Mouse (Mus musculus) hindbrain, embryonic 15.5 days (tissue): Measurements from ENCODE around the gene Ppp3cb. TPM values are rescaled to one million over a fixed set of nuclear protein-coding genes. Genes with fewer than 3 reads are reported as not detected.

Experiments used
- ATAC-seq: fragments of 200-750 bp; cut with Nextera tagmentation; 2 replicates; pipeline ENCODE4 v1.8.0; 2017; ENCODE audit warnings: low read depth, moderate number of reproducible peaks, moderate TSS enrichment; ENCODE audit not compliant: low FRiP score
- H3K27ac ChIP-seq: fragments of 300-500 bp; sonication (generic); replicated peaks from 2 replicates; pipeline ENCODE4 v1.5.1; 2015; ENCODE audit warnings: mild to moderate bottlenecking, inconsistent platforms
- H3K27me3 ChIP-seq: fragments of 300-500 bp; sonication (generic); 2 replicates; pipeline ENCODE4 v1.6.1; 2015; ENCODE audit warnings: control low read depth, inconsistent platforms
- H3K36me3 ChIP-seq: fragments of 300-500 bp; sonication (generic); 2 replicates; pipeline ENCODE4 v1.6.1; 2015; ENCODE audit warnings: control low read depth, inconsistent platforms
- H3K4me1 ChIP-seq: fragments of 300-500 bp; sonication (generic); replicated peaks from 2 replicates; pipeline ENCODE4 v1.6.1; 2015; ENCODE audit warnings: control low read depth, inconsistent platforms
- H3K4me2 ChIP-seq: fragments of 300-500 bp; sonication (generic); 2 replicates; pipeline ENCODE4 v1.6.1; 2015; ENCODE audit warnings: moderate library complexity, mild to moderate bottlenecking, inconsistent platforms
- H3K4me3 ChIP-seq: fragments of 300-500 bp; sonication (generic); 2 replicates; pipeline ENCODE4 v1.5.1; 2015; ENCODE audit warnings: mild to moderate bottlenecking, inconsistent platforms
- H3K9ac ChIP-seq: fragments of 300-500 bp; sonication (generic); 2 replicates; pipeline ENCODE4 v1.6.1; 2015; ENCODE audit warnings: inconsistent platforms
- H3K9me3 ChIP-seq: fragments of 300-500 bp; sonication (generic); 2 replicates; pipeline ENCODE4 v1.6.1; 2016; ENCODE audit warnings: control low read depth, inconsistent platforms
- WGBS: fragments of 180-500 bp; shearing (Covaris S2); methylation state at CpG from one replicate; pipeline ENCODE4 v1.1.7; 2015; 5-methylcytosine and 5-hydroxymethylcytosine counted together
- polyA plus RNA-seq: library from polyadenylated mRNA; unstranded; fragments of >200 nt; fragmentation: Nextera tagmentation; extraction: Ambion mirVana; gene quantifications from 2 replicates; pipeline ENCODE4 v1.2.1, GENCODE M21; 2015

The Ppp3cb gene
- polyA plus RNA-seq, 1 experiment from 2014 or later, result 90.7 TPM

DNA sequence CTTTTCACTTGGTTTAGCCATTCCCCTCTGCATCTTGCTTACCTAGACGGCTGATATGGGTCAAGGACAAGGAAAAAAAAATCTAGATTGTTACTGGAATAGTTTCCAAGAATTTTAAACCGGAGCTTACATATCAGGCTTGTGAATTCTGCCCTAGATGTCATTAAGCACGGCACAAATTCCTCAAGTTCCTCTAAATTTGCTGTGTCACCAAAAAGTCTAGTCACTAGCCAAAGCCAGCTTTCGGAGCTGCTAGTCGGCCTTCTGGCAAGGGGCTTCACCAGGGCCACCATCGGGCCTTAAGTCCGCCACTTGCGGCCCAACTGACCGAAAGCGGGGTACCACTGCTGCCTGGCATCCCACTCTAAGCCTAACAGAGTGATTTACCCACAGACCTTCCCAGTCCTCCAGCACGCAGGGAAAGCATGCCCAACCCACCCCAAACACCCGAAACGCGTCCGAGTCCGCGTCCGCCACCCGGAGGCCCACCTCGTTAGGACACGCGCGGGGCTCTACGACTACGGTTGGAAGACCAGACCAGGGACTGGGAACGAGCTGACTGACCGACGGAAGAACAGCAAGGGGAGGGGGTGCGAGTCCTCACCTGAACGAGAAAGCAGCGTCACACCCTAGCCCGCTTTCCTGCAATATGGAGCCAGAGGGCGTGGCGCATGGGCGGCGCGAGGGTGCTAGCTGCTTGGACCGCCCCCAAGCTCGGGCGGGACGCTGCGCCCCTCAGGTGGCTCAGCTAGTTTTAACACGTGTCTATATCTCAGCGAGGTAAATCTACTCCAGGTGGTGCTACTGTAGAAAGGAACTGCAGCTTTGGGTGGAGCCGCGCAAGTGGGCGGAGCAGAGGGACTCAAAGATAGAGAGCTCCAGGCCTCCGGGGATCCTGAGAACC, 66.8 kb downstream of the Ppp3cb start, which contains the start of gene Anxa7:
Gene Anxa7, minus strand, starts transcription at position 843 of the 904 bp plus-strand sequence.
- peak within 1 kb of the TSS; percentile 65 for H3K27ac ChIP-seq
- ATAC-seq, result peak; percentile 86
- 1% methylated on average over 48 of the region's 48 CpGs for WGBS

DNA sequence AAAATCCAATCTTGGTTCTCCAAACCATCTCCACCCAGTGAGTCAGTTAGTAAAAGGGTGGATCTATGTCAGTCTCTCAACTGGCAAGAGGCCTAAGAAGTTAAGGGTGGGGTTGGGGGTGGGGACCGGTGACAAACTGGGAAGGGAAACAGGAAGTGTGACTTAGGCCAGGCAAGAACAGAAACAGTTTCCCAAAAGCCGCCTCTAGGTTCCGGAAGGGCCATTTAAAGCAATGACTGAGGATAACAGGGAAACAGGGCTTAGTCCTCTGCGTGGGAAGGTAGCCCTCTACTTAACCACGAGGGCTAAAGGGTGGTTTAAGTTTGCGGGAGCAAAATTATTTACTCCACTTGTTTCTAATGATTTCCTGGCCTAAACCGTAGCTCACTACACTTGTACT, 67.6 kb downstream of the Ppp3cb start:
- H3K36me3 ChIP-seq, result no peaks in the 10 kb centered on the region
- 29% methylated on average over 7 of the region's 7 CpGs for WGBS
- H3K27me3 ChIP-seq, result no peaks in the 10 kb centered on the region
- H3K27ac ChIP-seq, result peak overlapping the region; percentile 65; the same call in 1 of the 2 replicates
- no peak for ATAC-seq
- no peaks in the 10 kb centered on the region for H3K9me3 ChIP-seq
- peak overlapping the region; percentile 95 for H3K4me2 ChIP-seq
- H3K4me1 ChIP-seq, result peaks cover 17% of the 10 kb centered on the region; the same call in 1 of the 2 replicates
- H3K4me3 ChIP-seq, result peak overlapping the region; percentile 82
- H3K9ac ChIP-seq, result peak overlapping the region; percentile 62; the same call in 1 of the 2 replicates

More for the DNA sequence above, 66.8 kb downstream of the Ppp3cb start, which contains the start of gene Anxa7:
- Histone ChIP-seq H3K4me2 (peak within 1 kb of the TSS; percentile 95), H3K4me1 (peaks cover 17% of the 10 kb centered on the region; the same call in 1 of the 2 replicates), H3K27me3 (no peaks in the 10 kb centered on the region), H3K4me3 (peak within 1 kb of the TSS; percentile 82), H3K9me3 (no peaks in the 10 kb centered on the region), H3K36me3 (no peaks in the 10 kb centered on the region), H3K9ac (peak within 1 kb of the TSS; percentile 62)

DNA sequence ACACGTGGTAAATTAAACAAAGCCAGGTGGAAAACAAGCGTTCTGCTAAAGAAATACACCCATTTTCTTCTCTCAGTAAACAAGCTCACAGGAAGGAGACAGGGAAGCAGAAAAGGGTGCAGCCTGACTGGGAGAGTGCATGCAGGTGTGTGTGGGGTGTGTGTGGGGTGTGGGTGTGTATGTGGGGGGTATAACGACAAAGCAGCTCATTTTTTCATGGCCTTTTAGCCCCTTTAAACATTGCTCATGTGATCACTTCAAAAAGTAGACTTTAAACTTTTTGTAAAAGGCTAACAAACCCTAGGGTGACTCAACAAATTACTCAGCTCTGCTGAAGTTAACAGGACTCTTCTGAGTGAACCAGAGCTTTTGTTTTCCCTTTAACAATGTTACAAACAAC, 68.0 kb downstream of the Ppp3cb start:
- Histone ChIP-seq H3K27me3 (no peaks in the 10 kb centered on the region), H3K9me3 (no peaks in the 10 kb centered on the region), H3K4me3 (no peak overlapping the region), H3K4me2 (peak overlapping the region; percentile 95), H3K36me3 (no peaks in the 10 kb centered on the region), H3K4me1 (peaks cover 17% of the 10 kb centered on the region; the same call in 1 of the 2 replicates), H3K9ac (no peak overlapping the region), H3K27ac (no peak overlapping the region)
- WGBS, result 57% methylated on average over 3 of the region's 3 CpGs
- ATAC-seq, result no peak

DNA sequence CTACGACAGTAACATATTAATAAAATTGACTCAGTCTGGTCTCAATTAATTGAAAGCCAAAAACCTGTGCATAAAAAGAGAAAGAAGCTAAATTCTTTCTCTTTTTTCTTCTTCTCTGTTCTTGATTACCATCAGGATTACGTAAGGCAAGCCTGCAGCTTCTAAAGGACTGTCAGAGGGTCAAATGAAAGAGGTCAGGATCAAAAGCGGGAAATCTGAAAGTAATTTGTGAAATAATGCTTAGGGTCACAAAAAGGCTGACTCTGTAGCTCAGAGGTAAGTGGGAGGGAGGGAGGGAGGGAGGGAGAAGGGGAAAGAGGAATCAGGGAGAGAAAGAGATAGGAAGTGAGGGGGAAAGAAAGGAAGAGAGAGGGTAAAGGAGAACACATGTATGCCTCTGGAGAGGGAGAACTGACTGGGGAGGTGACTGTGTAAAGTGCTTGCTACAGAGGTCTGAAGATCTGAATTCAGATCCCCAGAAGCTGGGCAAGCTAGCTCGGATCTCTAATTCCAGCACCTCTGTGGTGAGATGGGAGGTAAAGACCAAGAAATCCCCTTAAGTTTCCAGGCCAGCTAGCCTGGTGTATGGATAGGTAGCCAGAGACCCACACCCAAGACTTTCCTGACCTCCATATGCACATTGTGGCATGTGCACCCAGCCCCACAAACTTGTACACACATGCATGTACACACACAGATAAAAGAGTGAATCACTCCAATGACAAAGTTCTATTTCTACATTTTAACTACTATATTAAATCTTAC, 68.9 kb downstream of the Ppp3cb start:
- no peaks in the 10 kb centered on the region for H3K27me3 ChIP-seq
- H3K9me3 ChIP-seq, result no peaks in the 10 kb centered on the region
- ATAC-seq, result no peak
- H3K4me2 ChIP-seq, result no peak overlapping the region
- 52% methylated on average over 4 of the region's 4 CpGs for WGBS
- H3K4me1 ChIP-seq, result peaks cover 17% of the 10 kb centered on the region; the same call in 1 of the 2 replicates
- no peaks in the 10 kb centered on the region for H3K36me3 ChIP-seq
- H3K4me3 ChIP-seq, result no peak overlapping the region
- H3K9ac ChIP-seq, result no peak overlapping the region
- H3K27ac ChIP-seq, result no peak overlapping the region

DNA sequence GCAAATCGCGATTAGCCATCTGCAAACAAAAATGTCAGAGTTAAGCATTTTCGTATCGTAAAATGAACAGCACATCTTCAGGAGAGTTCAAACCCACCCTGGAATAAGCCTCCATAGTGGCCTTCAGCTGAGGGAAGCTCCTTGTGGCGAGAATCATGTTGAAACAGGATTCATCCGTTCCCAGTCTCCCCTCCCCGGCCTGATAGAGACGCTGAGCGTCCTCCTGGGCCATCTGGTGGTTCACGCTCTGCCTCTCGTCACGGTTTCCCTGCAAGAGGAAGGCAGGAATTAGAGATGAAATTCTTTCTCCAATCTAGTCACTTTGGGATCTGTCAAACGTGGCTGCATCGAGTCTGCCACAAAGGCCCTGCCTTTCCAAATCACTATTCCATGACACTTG, 86.2 kb downstream of the Ppp3cb start:
- Histone ChIP-seq H3K4me2 (no peak overlapping the region), H3K27me3 (no peaks in the 10 kb centered on the region), H3K4me1 (no peaks in the 10 kb centered on the region), H3K9ac (no peak overlapping the region), H3K9me3 (no peaks in the 10 kb centered on the region), H3K36me3 (peaks cover 34% of the 10 kb centered on the region), H3K4me3 (no peak overlapping the region), H3K27ac (no peak overlapping the region)
- no peak for ATAC-seq
- 87% methylated on average over 14 of the region's 14 CpGs for WGBS

DNA sequence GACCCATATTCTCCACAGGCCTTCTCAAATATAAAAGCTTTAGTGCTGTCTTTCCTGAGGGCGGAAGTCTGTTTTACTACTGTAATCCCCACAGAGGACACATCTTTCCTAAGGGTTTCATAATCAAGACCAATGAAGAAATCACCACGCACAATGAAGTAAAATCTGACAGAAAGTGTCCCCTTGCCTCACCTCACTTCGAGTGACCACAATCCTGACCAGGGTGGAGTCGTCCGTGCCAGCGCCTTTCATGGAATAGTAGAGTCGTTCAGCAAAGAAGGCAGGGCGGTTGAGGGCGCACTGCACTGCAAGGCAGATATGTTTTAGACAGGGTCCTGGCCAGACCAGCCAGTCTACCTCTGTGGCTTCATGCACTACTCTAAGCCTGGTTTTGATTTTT, 88.0 kb downstream of the Ppp3cb start:
- no peaks in the 10 kb centered on the region for H3K4me1 ChIP-seq
- H3K4me3 ChIP-seq, result no peak overlapping the region
- H3K9ac ChIP-seq, result no peak overlapping the region
- H3K4me2 ChIP-seq, result no peak overlapping the region
- H3K9me3 ChIP-seq, result no peaks in the 10 kb centered on the region
- 92% methylated on average over 9 of the region's 9 CpGs for WGBS
- peaks cover 30% of the 10 kb centered on the region for H3K36me3 ChIP-seq
- no peak for ATAC-seq
- H3K27ac ChIP-seq, result no peak overlapping the region
- H3K27me3 ChIP-seq, result no peaks in the 10 kb centered on the region

DNA sequence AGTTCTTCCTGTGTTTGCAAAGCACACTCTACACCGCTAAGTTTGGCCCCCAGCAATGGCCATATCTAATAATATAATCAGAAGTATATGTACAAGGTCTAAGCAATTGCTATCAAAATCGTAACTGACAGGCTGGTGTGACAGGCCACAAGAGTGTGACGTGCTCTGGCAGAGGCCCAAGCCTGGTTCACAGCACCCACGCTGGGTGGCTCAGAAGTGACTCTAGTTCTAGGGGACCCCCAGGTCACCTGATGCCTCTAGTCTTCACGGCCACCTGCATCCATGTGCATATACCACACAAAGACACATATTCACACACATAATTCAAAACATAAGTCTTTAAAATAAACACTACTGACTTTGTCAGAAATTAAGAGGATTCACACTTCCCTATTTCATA, 93.4 kb downstream of the Ppp3cb start:
- no peaks in the 10 kb centered on the region for H3K27me3 ChIP-seq
- 0 out of 2 replicates have a peak, but pooled peaks cover 7% of the 10 kb centered on the region for H3K4me1 ChIP-seq
- no peaks in the 10 kb centered on the region for H3K9me3 ChIP-seq
- H3K4me3 ChIP-seq, result no peak overlapping the region
- WGBS, result 90% methylated on average over 5 of the region's 5 CpGs
- no peak overlapping the region for H3K9ac ChIP-seq
- ATAC-seq, result 0 out of 2 replicates have a peak, but pooled peaks have one; percentile 16
- no peak overlapping the region for H3K4me2 ChIP-seq
- H3K36me3 ChIP-seq, result peaks cover 11% of the 10 kb centered on the region; the same call in 1 of the 2 replicates
- H3K27ac ChIP-seq, result no peak overlapping the region

DNA sequence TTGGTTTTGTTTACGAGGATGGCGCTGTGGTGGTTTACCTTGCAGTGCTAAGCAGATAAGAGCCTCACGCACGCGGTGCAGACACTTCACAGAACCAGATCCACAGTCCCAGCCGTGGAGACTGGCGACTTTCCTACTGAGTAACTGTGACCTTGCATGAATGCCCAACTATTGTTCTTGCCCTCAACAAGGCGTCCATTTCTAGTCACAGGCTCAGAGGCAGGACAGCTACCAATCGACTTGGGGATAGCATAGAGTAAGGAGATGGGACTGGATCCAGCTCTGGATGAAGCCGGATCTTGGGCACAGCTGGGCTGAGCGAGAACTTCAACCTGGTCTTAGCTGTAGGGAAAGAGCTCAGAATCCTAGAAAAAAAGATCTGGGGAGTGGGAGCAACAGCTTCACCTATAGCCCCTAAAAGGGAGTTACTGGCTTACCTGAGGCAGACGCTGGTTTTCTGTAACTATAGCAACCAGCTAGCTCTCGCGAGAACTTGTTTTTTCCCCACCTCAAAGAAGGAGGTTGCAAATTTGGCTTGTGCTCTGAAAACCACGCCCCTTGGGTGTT, 94.5 kb downstream of the Ppp3cb start, which contains the start of gene Cfap70:
Gene Cfap70, minus strand, starts transcription at position 462 of the 567 bp plus-strand sequence.
- Histone ChIP-seq H3K27me3 (no peaks in the 10 kb centered on the region), H3K36me3 (peaks cover 9% of the 10 kb centered on the region; the same call in 1 of the 2 replicates), H3K27ac (no peak within 1 kb of the TSS), H3K9ac (peak within 1 kb of the TSS; percentile 43), H3K4me3 (peak within 1 kb of the TSS; percentile 44), H3K9me3 (no peaks in the 10 kb centered on the region), H3K4me1 (0 out of 2 replicates have a peak, but pooled peaks cover 7% of the 10 kb centered on the region), H3K4me2 (peak within 1 kb of the TSS; percentile 72)
- peak; percentile 85 for ATAC-seq
- 4% methylated on average over 15 of the region's 15 CpGs for WGBS

DNA sequence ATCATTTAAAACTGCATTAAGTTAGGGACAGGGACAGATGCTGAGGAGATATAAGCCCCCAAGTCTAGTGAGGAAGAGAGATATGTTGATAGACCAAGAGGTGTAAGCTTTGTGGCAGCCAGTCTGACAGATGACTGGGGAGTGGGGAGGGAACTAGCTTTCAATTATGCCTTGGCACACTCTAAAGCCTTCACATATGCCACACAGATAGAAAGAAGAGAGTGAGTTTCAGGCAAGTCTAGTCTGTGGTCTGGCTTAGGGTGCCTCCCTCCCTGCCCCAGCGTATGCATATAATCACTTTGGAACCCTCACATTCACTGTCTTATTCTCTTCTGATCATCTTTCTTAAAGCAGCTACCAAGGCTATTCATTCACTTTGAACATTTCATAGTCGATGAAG, 95.1 kb downstream of the Ppp3cb start:
- ATAC-seq, result no peak
- no peak overlapping the region for H3K27ac ChIP-seq
- H3K4me3 ChIP-seq, result peak overlapping the region; percentile 44
- peak overlapping the region; percentile 43 for H3K9ac ChIP-seq
- H3K9me3 ChIP-seq, result no peaks in the 10 kb centered on the region
- peak overlapping the region; percentile 72 for H3K4me2 ChIP-seq
- peaks cover 4% of the 10 kb centered on the region; the same call in 1 of the 2 replicates for H3K36me3 ChIP-seq
- 18% methylated on average over 2 of the region's 2 CpGs for WGBS
- H3K4me1 ChIP-seq, result 0 out of 2 replicates have a peak, but pooled peaks cover 7% of the 10 kb centered on the region
- H3K27me3 ChIP-seq, result no peaks in the 10 kb centered on the region
